In genomic region chr16:13716821-13717553, GRCm38 (mm10) we compare ENCODE assay signal across 16 mouse cellular contexts. TPM values are rescaled to one million over a fixed set of nuclear protein-coding genes. Genes with fewer than 3 reads are reported as not detected.
"Had no signal": no experiment of that assay in that cellular context is flagged by ENCODE, and none has a peak within 500 bp of the region (broad histone marks: within the 10 kb centered on the region; RNA-seq: fewer than 3 reads in every experiment).

No protein-coding gene starts in this region.

- H3K27ac ChIP-seq: kidney, postnatal 0 days; limb, embryonic 12.5 days; liver, embryonic 14.5 days; midbrain, embryonic 15.5 days had no signal

- H3K4me1 ChIP-seq: limb, embryonic 12.5 days; midbrain, embryonic 15.5 days had no signal

- H3K27me3 ChIP-seq: limb, embryonic 12.5 days; midbrain, embryonic 15.5 days had no signal

- H3K9me3 ChIP-seq: limb, embryonic 12.5 days; midbrain, embryonic 15.5 days had no signal

- H3K4me2 ChIP-seq: limb, embryonic 12.5 days; midbrain, embryonic 11.5 days; midbrain, embryonic 15.5 days had no signal

- H3K4me3 ChIP-seq: limb, embryonic 12.5 days; midbrain, embryonic 15.5 days had no signal

- ATAC-seq: intestine, postnatal 0 days; midbrain, embryonic 15.5 days had no signal

- H3K36me3 ChIP-seq: limb, embryonic 12.5 days; midbrain, embryonic 15.5 days had no signal

- H3K9ac ChIP-seq: limb, embryonic 12.5 days; liver, embryonic 14.5 days; midbrain, embryonic 15.5 days had no signal

- DNase-seq: kidney, adult 8-10 months; kidney, postnatal 36 days; liver; lung, adult 2 months; lung, postnatal 10 days; thymus, adult 18-20 months; thymus, postnatal 14 days had no signal

RNA-seq across cellular contexts. Expression of gene Pla2g10, which starts 13.8 kb away (rescaled TPM):
- total RNA-seq: layer of hippocampus, adult 18-20 months; layer of hippocampus, postnatal 10 days; left cerebral cortex, postnatal 36 days had no signal
- polyA plus RNA-seq: kidney, postnatal 0 days; limb, embryonic 12.5 days; lung, adult 2 months had no signal
